ENCODE assay signal across 8 mouse cellular contexts in genomic region chr4:121016021-121016898, GRCm38 (mm10). TPM values are rescaled to one million over a fixed set of nuclear protein-coding genes. Genes with fewer than 3 reads are reported as not detected.
DNase-seq lines count a peak whose midpoint lies in the region; ATAC-seq and TF ChIP-seq lines count a peak whose summit lies in the region.

No protein-coding gene starts in this region.

- peak overlapping the region; percentile 95 for H3K27ac ChIP-seq in gastrocnemius, adult 2 months
- peak overlapping the region; percentile 86 for H3K27ac ChIP-seq in hindbrain, embryonic 13.5 days
- no peak overlapping the region; the same call in 1 of the 2 replicates for H3K27ac ChIP-seq in limb, embryonic 13.5 days
- H3K27ac ChIP-seq in midbrain, postnatal 0 days (ENCODE audit: low read depth, low read length) = peak overlapping the region; percentile 67

- TF ChIP-seq CTCF in gastrocnemius, adult 2 months (IDR thresholded peaks at IDR 0.05) = no peak
- TF ChIP-seq CTCF in midbrain, postnatal 0 days (IDR thresholded peaks at IDR 0.05) = no peak

- no peak for DNase-seq in gastrocnemius, adult 2 months
- DNase-seq in gastrocnemius, adult 18-20 months (ENCODE audit: low spot score) = no peak
- DNase-seq in adrenal gland, postnatal 25 days = peak; percentile 21
- DNase-seq in midbrain, postnatal 0 days (ENCODE audit: low spot score) = peak; percentile 19
- peak; percentile 67 for DNase-seq in testis, postnatal 10 days (ENCODE audit: low spot score)

- H3K9ac ChIP-seq in hindbrain, embryonic 13.5 days = peak overlapping the region; percentile 93
- H3K9ac ChIP-seq in limb, embryonic 13.5 days = peak overlapping the region; percentile 94
- H3K9ac ChIP-seq in midbrain, postnatal 0 days (replicated peaks; ENCODE audit: low read length, poor library complexity, severe bottlenecking) = peak overlapping the region; percentile 82

- no peaks in the 10 kb centered on the region for H3K9me3 ChIP-seq in hindbrain, embryonic 13.5 days
- no peaks in the 10 kb centered on the region for H3K9me3 ChIP-seq in limb, embryonic 13.5 days
- no peaks in the 10 kb centered on the region for H3K9me3 ChIP-seq in midbrain, postnatal 0 days (ENCODE audit: low read length)

- peaks cover 43% of the 10 kb centered on the region for H3K4me1 ChIP-seq in hindbrain, embryonic 13.5 days (replicated peaks)
- H3K4me1 ChIP-seq in limb, embryonic 13.5 days = peaks cover 24% of the 10 kb centered on the region
- H3K4me1 ChIP-seq in midbrain, postnatal 0 days (ENCODE audit: insufficient read depth, low read length) = no peaks in the 10 kb centered on the region; the same call in 1 of the 2 replicates

- peak overlapping the region; percentile 79 for H3K4me2 ChIP-seq in hindbrain, embryonic 13.5 days
- peak overlapping the region; percentile 95 for H3K4me2 ChIP-seq in limb, embryonic 13.5 days (replicated peaks)
- H3K4me2 ChIP-seq in midbrain, postnatal 0 days (ENCODE audit: low read depth, low read length, poor library complexity, severe bottlenecking) = peak overlapping the region; percentile 69

- H3K36me3 ChIP-seq in hindbrain, embryonic 13.5 days = no peaks in the 10 kb centered on the region
- no peaks in the 10 kb centered on the region for H3K36me3 ChIP-seq in limb, embryonic 13.5 days
- no peaks in the 10 kb centered on the region for H3K36me3 ChIP-seq in midbrain, postnatal 0 days (ENCODE audit: insufficient read depth, low read length)

- intact Hi-C loops in gastrocnemius, adult 2 months (cut with DNase I) = loop anchor here (2.0 kb wide), 1 partner anchor 29 kb away; no protein-coding TSS in a partner anchor

- WGBS in hindbrain, embryonic 13.5 days = 7% methylated on average over 37 of the region's 40 CpGs
- WGBS in limb, embryonic 13.5 days = 6% methylated on average over 38 of the region's 40 CpGs
- 7% methylated on average over 38 of the region's 40 CpGs for WGBS in midbrain, postnatal 0 days

- peak overlapping the region; percentile 85 for H3K4me3 ChIP-seq in gastrocnemius, adult 2 months
- peak overlapping the region; percentile 89 for H3K4me3 ChIP-seq in hindbrain, embryonic 13.5 days
- peak overlapping the region; percentile 95 for H3K4me3 ChIP-seq in limb, embryonic 13.5 days
- peak overlapping the region; percentile 65 for H3K4me3 ChIP-seq in midbrain, postnatal 0 days (ENCODE audit: low read depth, low read length)

- H3K27me3 ChIP-seq in hindbrain, embryonic 13.5 days = no peaks in the 10 kb centered on the region
- no peaks in the 10 kb centered on the region for H3K27me3 ChIP-seq in limb, embryonic 13.5 days
- H3K27me3 ChIP-seq in midbrain, postnatal 0 days (ENCODE audit: insufficient read depth, low read length) = no peaks in the 10 kb centered on the region

- ATAC-seq in erythroblast, adult 5-6 weeks (replicated peaks; ENCODE audit: low FRiP score, poor library complexity, severe bottlenecking) = peak; percentile 65
- ATAC-seq in hindbrain, embryonic 13.5 days (ENCODE audit: low FRiP score) = peak; percentile 47
- no peak; the same call in 1 of the 2 replicates for ATAC-seq in limb, embryonic 13.5 days (ENCODE audit: low FRiP score, low read depth)
- ATAC-seq in midbrain, postnatal 0 days (ENCODE audit: low FRiP score) = peak; percentile 57

RNA-seq across cellular contexts. Expression of gene Smap2, which starts 0.8 kb away (rescaled TPM):
- total RNA-seq in gastrocnemius, adult 2 months (2021) = 10 to 100 TPM; 10.8 to 18.2 TPM
- total RNA-seq in gastrocnemius, adult 18-20 months (2021) = 10 to 100 TPM; 13.5 to 17.3 TPM
- 31.5 and 35.7 TPM in 2 replicates for total RNA-seq in adrenal gland, postnatal 25 days (2021)
- total RNA-seq in erythroblast, adult 5-6 weeks (2015; ENCODE audit: low replicate concordance) = 29.4 and 36.4 TPM in 2 replicates
- total RNA-seq in erythroblast, adult 5-6 weeks (2017; ENCODE audit: low replicate concordance) = 25.5 and 27.3 TPM in 2 replicates
- 36.7 and 36.8 TPM in 2 replicates for polyA plus RNA-seq in hindbrain, embryonic 13.5 days (2015; fragmentation: Nextera tagmentation; extraction: Ambion mirVana)
- polyA plus RNA-seq in limb, embryonic 13.5 days (2015; fragmentation: Nextera tagmentation; extraction: Ambion mirVana) = 13.4 and 13.5 TPM in 2 replicates
- total RNA-seq in midbrain, postnatal 0 days (2014; rRNA removed) = 91.6 and 98.7 TPM in 2 replicates
- polyA plus RNA-seq in midbrain, postnatal 0 days (2015; fragmentation: Nextera tagmentation; extraction: Ambion mirVana) = 42.7 and 45.5 TPM in 2 replicates

RNA-seq across cellular contexts. Expression of gene Col9a2, which starts 22.9 kb away (rescaled TPM):
- total RNA-seq in gastrocnemius, adult 2 months (2021) = under 1 TPM in 1 of 2 experiments, not detected in 1; 0.20 TPM
- total RNA-seq in gastrocnemius, adult 18-20 months (2021) = under 1 TPM; 0.18 to 0.19 TPM
- 0.46 and 0.71 TPM in 2 replicates for total RNA-seq in adrenal gland, postnatal 25 days (2021)
- total RNA-seq in erythroblast, adult 5-6 weeks (2015; ENCODE audit: low replicate concordance) = not detected in 2 replicates
- not detected in 2 replicates for total RNA-seq in erythroblast, adult 5-6 weeks (2017; ENCODE audit: low replicate concordance)
- 12.9 and 14.4 TPM in 2 replicates for polyA plus RNA-seq in hindbrain, embryonic 13.5 days (2015; fragmentation: Nextera tagmentation; extraction: Ambion mirVana)
- polyA plus RNA-seq in limb, embryonic 13.5 days (2015; fragmentation: Nextera tagmentation; extraction: Ambion mirVana) = 100 and 116 TPM in 2 replicates
- total RNA-seq in midbrain, postnatal 0 days (2014; rRNA removed) = 38.4 and 68.5 TPM in 2 replicates
- polyA plus RNA-seq in midbrain, postnatal 0 days (2015; fragmentation: Nextera tagmentation; extraction: Ambion mirVana) = 18.2 and 19.7 TPM in 2 replicates

Comparison
In these comparisons a context has a peak if more than half of its experiments do, and no peak if none do; other contexts are left out.
1. DNase-seq: peak in adrenal gland, postnatal 25 days (single experiment), midbrain, postnatal 0 days (single experiment) and testis, postnatal 10 days (single experiment); none in gastrocnemius, adult 2 months (single experiment) and gastrocnemius, adult 18-20 months (single experiment).
2. RNA of gene Col9a2, which starts 22.9 kb away (total RNA-seq): 38.4 to 68.5 TPM in midbrain, postnatal 0 days; 0.46 to 0.71 TPM in adrenal gland, postnatal 25 days, 0.20 TPM in gastrocnemius, adult 2 months, 0.18 to 0.19 TPM in gastrocnemius, adult 18-20 months and not detected in erythroblast, adult 5-6 weeks; every median in the first group is over 10 times any median in the second.
3. Peak in every context shown above with its lines, with median percentiles within 50 percentile points of each other: H3K4me3 ChIP-seq, H3K4me2 ChIP-seq and H3K9ac ChIP-seq.